Mouse (Mus musculus): ENCODE data around the gene Gsg1l. TPM values are rescaled to one million over a fixed set of nuclear protein-coding genes. Genes with fewer than 3 reads are reported as not detected.

Gene Gsg1l
- polyA plus RNA-seq, 1 experiment = 0.02 TPM

- TF ChIP-seq GATA1 (IDR thresholded peaks at IDR 0.05; ENCODE audit: low read length) = no peak
Observed at GRCm38 (mm10) chr7:125953844-125954243, 128.4 kb downstream of the Gsg1l start.

DNA sequence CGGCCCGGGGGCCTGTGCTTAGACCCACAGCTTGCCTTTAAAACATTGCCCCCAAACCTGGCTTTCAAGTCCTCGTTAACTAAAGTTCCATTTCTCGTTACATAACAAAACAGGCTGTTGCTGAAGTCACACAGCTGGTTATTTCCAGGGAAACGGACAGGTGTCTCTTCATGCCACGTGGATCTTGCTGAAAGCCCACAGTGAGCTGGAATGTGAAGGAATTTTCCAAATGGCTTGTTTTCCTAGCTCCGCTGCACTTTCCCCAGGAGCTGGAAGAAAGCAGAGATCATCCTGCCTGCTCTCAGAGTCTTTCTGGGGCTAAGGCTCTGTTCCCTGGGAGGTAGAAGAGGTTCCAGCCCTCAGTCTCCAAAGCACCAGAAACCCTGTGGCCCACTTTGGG, 130.3 kb downstream of the Gsg1l start:
- TF ChIP-seq GATA1 (IDR thresholded peaks at IDR 0.05; ENCODE audit: low read length) = no peak

DNA sequence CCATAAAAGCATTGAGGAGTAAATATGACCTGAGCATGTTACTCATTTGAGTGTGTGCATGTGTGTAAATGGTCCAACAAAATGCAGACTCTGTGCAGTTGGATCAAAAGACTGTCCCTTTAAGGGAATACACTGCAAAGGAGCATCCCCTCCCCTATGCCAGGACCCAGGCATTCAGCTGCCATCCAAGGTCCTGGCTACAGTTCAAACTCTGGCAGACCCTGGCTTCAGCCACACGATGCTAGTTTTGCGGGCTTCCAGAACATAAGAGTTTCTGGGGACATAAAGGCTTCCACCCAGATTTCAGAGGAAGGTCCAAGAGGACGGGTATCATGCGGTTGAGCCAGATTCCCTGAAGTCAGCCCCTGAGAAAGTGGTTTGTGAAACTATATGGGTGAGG, 133.2 kb downstream of the Gsg1l start:
- TF ChIP-seq GATA1 (IDR thresholded peaks at IDR 0.05; ENCODE audit: low read length) = no peak

DNA sequence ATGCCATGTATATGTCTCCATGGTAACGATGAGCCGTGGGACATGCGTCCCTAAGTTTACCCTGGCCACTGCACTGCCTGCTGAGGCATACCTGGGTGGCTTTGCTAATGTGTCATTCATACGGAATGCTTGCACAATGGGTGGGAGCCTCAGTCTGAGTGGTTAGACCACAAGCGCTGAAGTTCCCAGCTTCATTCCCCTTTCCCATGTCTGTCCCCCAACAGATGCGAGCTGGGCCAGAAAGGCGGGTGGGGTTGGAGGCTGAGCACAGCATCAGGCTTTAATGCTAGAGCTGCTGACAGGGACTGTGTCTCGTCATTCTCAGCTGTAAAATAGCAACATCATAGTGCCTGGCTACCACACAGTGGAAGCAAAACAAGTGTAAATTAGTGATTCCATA, 136.3 kb downstream of the Gsg1l start:
- TF ChIP-seq GATA1 (IDR thresholded peaks at IDR 0.05; ENCODE audit: low read length) = no peak

DNA sequence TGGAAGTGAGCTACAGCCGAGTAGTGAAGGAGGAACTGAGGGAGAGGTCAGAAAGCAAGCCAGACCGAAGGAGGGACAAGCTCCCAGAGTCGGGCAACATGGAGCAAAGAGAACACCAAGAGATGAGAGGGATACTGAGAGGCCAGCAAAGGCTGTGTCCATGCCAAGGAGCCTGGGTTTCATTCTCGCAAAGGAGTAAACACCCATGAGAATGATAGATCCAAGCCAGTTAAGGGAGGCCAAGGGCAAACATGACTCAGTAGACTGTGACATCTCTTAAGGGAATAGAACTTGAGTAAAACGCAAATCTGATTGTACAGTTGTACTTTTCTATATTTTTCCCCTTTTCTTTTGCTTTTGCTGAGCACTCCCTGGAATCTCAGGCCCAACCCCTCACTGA, 137.6 kb downstream of the Gsg1l start:
- TF ChIP-seq GATA1 (IDR thresholded peaks at IDR 0.05; ENCODE audit: low read length) = no peak

GRCm38 (mm10) chr7:125943511-125943910, 138.7 kb downstream of the Gsg1l start:
- TF ChIP-seq GATA1 (IDR thresholded peaks at IDR 0.05; ENCODE audit: low read length) = no peak

- TF ChIP-seq GATA1 (IDR thresholded peaks at IDR 0.05; ENCODE audit: low read length) = no peak
Observed at GRCm38 (mm10) chr7:125942365-125943090, 139.7 kb downstream of the Gsg1l start.

DNA sequence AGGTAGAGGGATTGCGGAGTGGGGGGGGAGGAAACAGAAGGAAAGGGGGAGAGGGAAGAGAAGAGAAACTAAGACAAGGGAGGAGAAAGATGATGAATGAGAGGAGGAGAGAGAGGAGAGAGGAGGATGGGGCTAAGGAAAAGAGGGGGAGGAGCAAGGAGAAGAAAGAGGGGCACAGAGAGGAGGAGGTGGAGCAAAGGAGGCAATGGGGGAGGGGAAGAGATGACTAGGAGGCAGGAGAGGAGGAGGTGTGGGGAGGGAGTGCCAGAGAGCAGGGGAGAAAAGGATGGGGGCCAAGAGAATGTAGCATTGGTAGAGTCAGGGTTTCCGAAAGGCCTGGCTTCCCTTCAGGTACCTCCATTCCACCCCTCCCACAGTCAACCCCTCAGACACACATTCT, 147.9 kb downstream of the Gsg1l start:
- TF ChIP-seq GATA1 (IDR thresholded peaks at IDR 0.05; ENCODE audit: low read length) = no peak

GRCm38 (mm10) chr7:125933356-125934244, 148.6 kb downstream of the Gsg1l start:
- no peak for TF ChIP-seq GATA1 (IDR thresholded peaks at IDR 0.05; ENCODE audit: low read length)

GRCm38 (mm10) chr7:125931602-125932001, 150.6 kb downstream of the Gsg1l start:
- TF ChIP-seq GATA1 (IDR thresholded peaks at IDR 0.05; ENCODE audit: low read length) = no peak

GRCm38 (mm10) chr7:125924044-125924443, 158.2 kb downstream of the Gsg1l start:
- TF ChIP-seq GATA1 (IDR thresholded peaks at IDR 0.05; ENCODE audit: low read length) = no peak

DNA sequence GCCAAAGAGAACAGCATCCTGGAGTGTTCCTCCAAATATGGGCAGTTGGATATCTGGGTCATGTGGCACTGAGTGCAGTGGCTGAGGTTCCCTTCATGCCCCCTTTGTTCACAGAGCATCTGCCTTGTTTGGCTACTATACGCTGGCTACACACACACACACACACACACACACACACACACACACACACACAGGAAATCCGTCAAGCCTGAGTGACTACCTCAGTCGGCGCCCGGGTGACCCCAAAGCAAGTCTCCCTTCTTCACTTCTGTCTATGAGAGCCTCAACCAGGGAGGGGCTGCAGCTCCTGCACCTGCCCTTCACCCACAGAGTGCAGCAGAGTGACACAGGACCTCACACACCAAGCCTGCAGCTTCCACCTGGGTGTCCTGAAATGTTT, 161.4 kb downstream of the Gsg1l start:
- no peak for TF ChIP-seq GATA1 (IDR thresholded peaks at IDR 0.05; ENCODE audit: low read length)

DNA sequence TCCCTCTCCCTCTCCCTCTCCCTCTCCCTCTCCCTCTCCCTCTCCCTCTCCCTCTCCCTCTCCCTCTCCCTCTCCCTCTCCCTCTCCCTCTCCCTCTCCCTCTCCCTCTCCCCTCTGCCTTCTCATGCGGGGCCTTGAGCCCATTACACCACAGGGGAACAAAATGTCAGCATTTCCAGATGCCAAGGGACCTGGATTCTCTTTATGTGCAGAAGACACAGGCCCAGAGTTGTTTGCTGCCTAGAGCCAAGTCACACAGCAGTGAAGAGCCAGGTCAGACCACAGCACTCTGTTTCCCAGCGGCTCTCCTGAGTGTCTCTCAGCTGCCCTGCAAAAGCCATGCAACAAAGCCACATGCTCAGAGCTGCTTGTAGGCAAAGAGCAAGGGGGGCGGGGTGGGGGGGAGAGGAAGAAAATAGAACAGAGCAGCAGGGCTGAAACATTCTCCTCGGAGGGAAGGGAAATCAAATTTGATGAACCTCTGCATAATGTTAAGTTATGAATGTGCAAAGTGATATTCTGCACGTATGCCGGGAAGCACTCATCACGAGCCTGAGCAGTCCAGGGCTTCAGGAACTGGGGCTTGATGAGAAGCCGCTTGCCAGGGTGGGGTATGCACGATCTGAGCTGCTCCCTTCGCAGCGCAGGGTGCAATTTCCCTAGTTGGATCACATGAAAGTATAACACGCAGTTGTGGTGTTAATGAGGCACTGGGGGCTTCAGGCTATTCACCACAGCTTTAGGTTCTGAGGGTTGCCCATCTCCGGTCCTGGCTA, 181.6 kb downstream of the Gsg1l start:
- no peak for TF ChIP-seq GATA1 (IDR thresholded peaks at IDR 0.05; ENCODE audit: low read length)

- no peak for TF ChIP-seq GATA1 (IDR thresholded peaks at IDR 0.05; ENCODE audit: low read length)
Observed at GRCm38 (mm10) chr7:125899916-125900315, 182.3 kb downstream of the Gsg1l start.

DNA sequence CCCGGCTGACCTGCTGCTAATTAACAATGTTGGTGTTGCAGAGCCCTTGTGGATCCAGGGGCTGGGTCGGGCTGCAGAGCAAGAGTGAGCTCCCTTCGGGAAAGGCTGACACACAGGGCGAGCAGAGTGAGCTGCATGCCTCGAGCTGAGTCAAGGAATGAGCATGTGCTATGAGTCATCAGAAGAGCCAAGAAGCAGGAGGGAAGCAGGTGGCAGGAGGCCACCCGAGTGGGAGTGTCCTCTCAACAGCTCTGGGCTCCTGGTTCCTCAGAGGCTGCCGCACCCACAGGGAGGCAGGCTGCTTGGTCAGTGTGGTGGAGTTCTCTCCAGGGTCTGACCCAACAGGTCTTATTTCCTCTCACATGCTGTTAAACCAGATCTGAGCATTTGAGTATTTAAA, 183.2 kb downstream of the Gsg1l start:
- no peak for TF ChIP-seq GATA1 (IDR thresholded peaks at IDR 0.05; ENCODE audit: low read length)

DNA sequence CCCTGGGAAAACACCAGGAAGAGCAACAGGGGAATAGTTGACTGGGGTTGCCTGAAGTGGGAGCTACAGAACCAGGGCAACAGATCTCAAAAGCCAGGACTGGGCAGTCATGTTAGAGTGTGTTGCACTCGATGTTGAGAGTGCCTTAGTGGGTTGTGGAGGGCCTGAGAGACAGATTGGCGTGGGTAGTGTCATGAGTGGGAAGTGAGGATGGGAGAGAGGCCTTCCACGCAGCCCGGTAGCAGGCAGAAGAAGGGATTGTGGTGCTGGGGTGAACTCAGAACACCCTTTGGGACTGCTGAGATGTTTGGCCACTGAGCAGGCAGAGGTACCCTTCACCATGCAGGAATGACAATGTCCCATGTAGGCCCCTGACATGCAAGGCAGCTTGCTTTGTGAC, 185.2 kb downstream of the Gsg1l start:
- no peak for TF ChIP-seq GATA1 (IDR thresholded peaks at IDR 0.05; ENCODE audit: low read length)

All from G1E-ER4 (cell line).